Mouse (Mus musculus): ENCODE data around the gene Avil. TPM values are rescaled to one million over a fixed set of nuclear protein-coding genes. Genes with fewer than 3 reads are reported as not detected.
"Not testable (repeated sequence)": the region's sequence is repeated elsewhere in the genome, so short reads cannot be mapped to it uniquely, and the experiment has no call there.

Gene Avil
- polyA plus RNA-seq, 1 experiment from 2014 or later = 0.60 TPM

GRCm38 (mm10) chr10:127055406-127055805 lies 54.9 kb downstream of the Avil start:
- WGBS = 83% methylated on average over 8 of the region's 8 CpGs

GRCm38 (mm10) chr10:127056490-127056889 lies 56.0 kb downstream of the Avil start:
- H3K4me3 ChIP-seq (replicated peaks) = no peak overlapping the region
- peaks cover 14% of the 10 kb centered on the region; the same call in 1 of the 2 replicates for H3K4me1 ChIP-seq
- H3K4me2 ChIP-seq = no peak overlapping the region
- H3K27me3 ChIP-seq (replicated peaks) = peaks cover 12% of the 10 kb centered on the region; the same call in 1 of the 2 replicates
- peaks cover 19% of the 10 kb centered on the region for H3K36me3 ChIP-seq
- H3K9me3 ChIP-seq = no peaks in the 10 kb centered on the region
- no peak overlapping the region for H3K9ac ChIP-seq
- ATAC-seq (ENCODE audit: insufficient read depth, low FRiP score, low read depth) = no peak
- no peak overlapping the region for H3K27ac ChIP-seq
- 83% methylated on average over 20 of the region's 20 CpGs for WGBS

More at GRCm38 (mm10) chr10:127055406-127055805, 54.9 kb downstream of the Avil start:
- H3K9ac ChIP-seq = no peak overlapping the region
- H3K9me3 ChIP-seq = no peaks in the 10 kb centered on the region
- peaks cover 19% of the 10 kb centered on the region for H3K36me3 ChIP-seq
- H3K27ac ChIP-seq = no peak overlapping the region
- no peak for ATAC-seq (ENCODE audit: insufficient read depth, low FRiP score, low read depth)
- peaks cover 14% of the 10 kb centered on the region; the same call in 1 of the 2 replicates for H3K4me1 ChIP-seq
- no peak overlapping the region for H3K4me2 ChIP-seq
- peaks cover 18% of the 10 kb centered on the region for H3K27me3 ChIP-seq (replicated peaks)
- H3K4me3 ChIP-seq (replicated peaks) = no peak overlapping the region

DNA sequence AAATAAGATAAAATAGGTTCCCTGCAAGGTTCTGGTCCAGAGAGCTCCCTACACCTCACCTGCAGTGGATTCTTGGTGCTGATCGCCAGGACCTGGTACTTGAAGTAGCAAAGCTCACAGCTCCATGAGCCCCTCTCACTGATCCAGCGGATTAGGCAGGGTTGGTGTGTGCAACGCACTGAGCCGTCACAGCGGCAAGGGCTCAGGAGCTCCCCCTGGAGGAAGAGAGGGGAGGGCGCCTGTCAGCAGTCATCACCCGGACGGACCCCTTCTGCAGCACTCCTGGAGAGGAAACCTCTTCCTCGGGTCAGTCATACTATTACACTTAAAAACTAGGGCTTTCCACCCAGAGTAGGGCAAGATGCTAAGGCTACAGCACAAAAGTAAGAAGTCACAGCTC lies 57.7 kb downstream of the Avil start:
- no peak for ATAC-seq (ENCODE audit: insufficient read depth, low FRiP score, low read depth)
- H3K4me3 ChIP-seq (replicated peaks) = peak overlapping the region; percentile 75
- peak overlapping the region; percentile 96 for H3K4me2 ChIP-seq
- WGBS = 1% methylated on average over 9 of the region's 9 CpGs
- no peaks in the 10 kb centered on the region for H3K9me3 ChIP-seq
- H3K36me3 ChIP-seq = peaks cover 19% of the 10 kb centered on the region
- H3K9ac ChIP-seq = no peak overlapping the region
- peaks cover 14% of the 10 kb centered on the region; the same call in 1 of the 2 replicates for H3K4me1 ChIP-seq
- 0 out of 2 replicates have a peak, but pooled peaks cover 6% of the 10 kb centered on the region for H3K27me3 ChIP-seq (replicated peaks)
- H3K27ac ChIP-seq = no peak overlapping the region

DNA sequence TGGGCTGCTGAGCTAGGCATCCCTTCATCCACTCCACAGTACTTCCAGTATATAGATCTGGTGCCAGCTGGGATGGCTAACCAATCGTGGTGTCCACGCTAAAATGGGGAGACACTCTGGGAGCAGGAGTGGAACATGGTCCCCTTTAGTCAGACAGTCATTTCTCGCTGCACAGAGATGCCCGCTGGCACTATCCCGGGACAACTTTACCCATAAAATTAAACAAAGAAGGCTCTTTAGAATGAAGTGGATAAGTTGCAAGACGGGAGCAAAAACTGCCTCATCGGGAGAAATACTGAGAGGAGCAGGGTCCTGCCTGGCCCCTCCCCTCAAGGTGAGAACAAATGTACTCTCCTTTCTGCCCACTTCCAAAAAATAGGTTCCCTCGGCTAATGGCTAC lies 58.2 kb downstream of the Avil start:
- no peak overlapping the region for H3K9ac ChIP-seq
- peaks cover 19% of the 10 kb centered on the region for H3K36me3 ChIP-seq
- peak overlapping the region; percentile 96 for H3K4me2 ChIP-seq
- ATAC-seq (ENCODE audit: insufficient read depth, low FRiP score, low read depth) = no peak
- peaks cover 14% of the 10 kb centered on the region; the same call in 1 of the 2 replicates for H3K4me1 ChIP-seq
- peak overlapping the region; percentile 75 for H3K4me3 ChIP-seq (replicated peaks)
- WGBS = 8% methylated on average over 8 of the region's 8 CpGs
- H3K27me3 ChIP-seq (replicated peaks) = 0 out of 2 replicates have a peak, but pooled peaks cover 6% of the 10 kb centered on the region
- no peak overlapping the region for H3K27ac ChIP-seq
- H3K9me3 ChIP-seq = no peaks in the 10 kb centered on the region

- H3K27me3 ChIP-seq (replicated peaks) = 0 out of 2 replicates have a peak, but pooled peaks cover 6% of the 10 kb centered on the region
- peaks cover 14% of the 10 kb centered on the region; the same call in 1 of the 2 replicates for H3K4me1 ChIP-seq
- H3K36me3 ChIP-seq = peaks cover 19% of the 10 kb centered on the region
- H3K9ac ChIP-seq = peak overlapping the region; percentile 53
- H3K4me3 ChIP-seq (replicated peaks) = peak overlapping the region; percentile 75
- ATAC-seq (ENCODE audit: insufficient read depth, low FRiP score, low read depth) = no peak
- peak overlapping the region; percentile 59; the same call in 1 of the 2 replicates for H3K27ac ChIP-seq
- 1% methylated on average over 49 of the region's 92 CpGs for WGBS
- peak overlapping the region; percentile 96 for H3K4me2 ChIP-seq
- H3K9me3 ChIP-seq = no peaks in the 10 kb centered on the region
These were observed 58.9 kb downstream of the Avil start for GRCm38 (mm10) chr10:127059174-127059967.

- Histone ChIP-seq H3K36me3 (peaks cover 24% of the 10 kb centered on the region), H3K9ac (peak within 1 kb of the TSS; percentile 53), H3K4me1 (peaks cover 22% of the 10 kb centered on the region; the same call in 1 of the 2 replicates), H3K4me3 (replicated peaks) (peak within 1 kb of the TSS; percentile 75), H3K27ac (peak within 1 kb of the TSS; percentile 59), H3K4me2 (peak within 1 kb of the TSS; percentile 96), H3K9me3 (no peaks in the 10 kb centered on the region), H3K27me3 (replicated peaks) (0 out of 2 replicates have a peak, but pooled peaks cover 6% of the 10 kb centered on the region)
- WGBS = under 1% methylated on average over 63 of the region's 72 CpGs
- ATAC-seq (ENCODE audit: insufficient read depth, low FRiP score, low read depth) = peak; percentile 40
These were observed 59.7 kb downstream of the Avil start, which contains the start of gene March9 for GRCm38 (mm10) chr10:127059968-127060916. March9 (minus strand) TSS chr10:127060184.

DNA sequence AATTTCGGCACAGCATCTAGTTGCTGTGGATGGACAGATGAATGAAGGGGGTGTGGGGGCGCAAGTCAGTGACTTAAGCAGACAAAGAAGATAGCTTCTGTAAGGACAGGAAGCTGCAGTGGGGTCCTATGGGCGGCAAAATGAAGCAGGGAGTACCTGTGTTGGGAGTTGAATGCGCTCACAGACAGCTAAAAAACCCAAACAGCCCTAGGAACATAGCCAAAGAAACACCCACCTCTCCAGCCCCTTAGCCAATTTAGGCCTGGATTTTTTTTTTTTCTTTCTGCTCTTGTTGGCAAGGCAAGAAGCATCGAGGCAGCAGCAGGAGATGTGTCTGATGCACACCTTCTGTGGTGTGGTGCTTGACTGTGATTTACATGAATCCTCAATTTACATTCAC lies 60.6 kb downstream of the Avil start:
- no peak overlapping the region for H3K9ac ChIP-seq
- H3K27me3 ChIP-seq (replicated peaks) = 0 out of 2 replicates have a peak, but pooled peaks cover 6% of the 10 kb centered on the region
- H3K4me2 ChIP-seq = no peak overlapping the region
- H3K4me3 ChIP-seq (replicated peaks) = no peak overlapping the region
- peaks cover 25% of the 10 kb centered on the region; the same call in 1 of the 2 replicates for H3K4me1 ChIP-seq
- H3K9me3 ChIP-seq = no peaks in the 10 kb centered on the region
- WGBS = 52% methylated on average over 5 of the region's 5 CpGs
- peaks cover 27% of the 10 kb centered on the region for H3K36me3 ChIP-seq
- H3K27ac ChIP-seq = no peak overlapping the region
- ATAC-seq (ENCODE audit: insufficient read depth, low FRiP score, low read depth) = no peak

DNA sequence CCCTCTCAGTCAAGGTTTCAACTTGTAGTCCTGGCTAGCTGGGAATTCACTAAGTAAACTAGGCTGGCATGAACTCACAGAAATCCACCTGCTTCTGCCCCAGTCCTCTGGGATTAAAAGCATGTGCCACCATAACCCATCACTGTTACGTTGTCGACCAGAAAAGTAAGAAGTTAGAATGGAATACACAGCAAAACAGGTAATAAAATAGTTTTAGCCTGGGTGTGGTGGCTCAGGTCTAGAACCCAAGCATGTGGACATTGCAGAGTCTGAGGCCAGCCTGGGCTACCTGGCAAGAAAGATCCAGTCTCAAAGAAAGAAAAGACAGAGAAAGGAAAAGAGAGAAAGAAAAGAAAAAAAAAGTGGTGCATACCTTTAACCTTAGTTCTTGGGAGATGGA lies 61.0 kb downstream of the Avil start:
- H3K4me2 ChIP-seq = no peak overlapping the region
- 0 out of 2 replicates have a peak, but pooled peaks cover 6% of the 10 kb centered on the region for H3K27me3 ChIP-seq (replicated peaks)
- ATAC-seq (ENCODE audit: insufficient read depth, low FRiP score, low read depth) = no peak
- no peaks in the 10 kb centered on the region for H3K9me3 ChIP-seq
- 70% methylated on average over 2 of the region's 2 CpGs for WGBS
- no peak overlapping the region for H3K9ac ChIP-seq
- H3K27ac ChIP-seq = no peak overlapping the region
- peaks cover 27% of the 10 kb centered on the region for H3K36me3 ChIP-seq
- no peak overlapping the region for H3K4me3 ChIP-seq (replicated peaks)
- H3K4me1 ChIP-seq = peaks cover 25% of the 10 kb centered on the region; the same call in 1 of the 2 replicates

GRCm38 (mm10) chr10:127062101-127062500 lies 61.6 kb downstream of the Avil start:
- not testable (repeated sequence) for ATAC-seq (ENCODE audit: insufficient read depth, low FRiP score, low read depth); H3K27ac ChIP-seq; H3K27me3 ChIP-seq (replicated peaks); H3K9ac ChIP-seq; H3K4me3 ChIP-seq (replicated peaks); H3K4me2 ChIP-seq; H3K9me3 ChIP-seq
- Histone ChIP-seq H3K4me1 (peaks cover 25% of the 10 kb centered on the region; the same call in 1 of the 2 replicates), H3K36me3 (peaks cover 29% of the 10 kb centered on the region)
- WGBS = 86% methylated on average over 4 of the region's 4 CpGs

DNA sequence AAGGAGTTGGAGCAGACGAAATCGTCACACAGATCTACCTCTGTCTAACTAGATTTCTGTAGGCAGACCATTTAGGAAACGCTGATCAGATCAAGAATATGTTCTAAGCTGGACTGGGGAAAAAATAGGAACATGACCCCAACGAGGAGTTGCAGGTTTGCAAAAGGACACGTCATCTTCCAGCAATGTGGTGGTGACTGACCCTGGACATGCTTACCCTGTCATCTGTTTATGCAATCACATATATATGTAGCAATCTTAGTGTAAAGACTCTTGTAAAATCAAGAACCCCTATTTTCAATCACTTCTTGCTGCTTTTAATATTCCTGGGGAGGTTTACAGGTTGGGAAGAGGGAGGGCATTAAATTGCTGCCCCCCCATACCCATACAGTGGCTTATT lies 62.0 kb downstream of the Avil start:
- no peak overlapping the region for H3K27ac ChIP-seq
- peaks cover 29% of the 10 kb centered on the region for H3K36me3 ChIP-seq
- no peak overlapping the region for H3K4me3 ChIP-seq (replicated peaks)
- 64% methylated on average over 5 of the region's 5 CpGs for WGBS
- H3K9me3 ChIP-seq = no peaks in the 10 kb centered on the region
- no peak overlapping the region for H3K4me2 ChIP-seq
- no peak for ATAC-seq (ENCODE audit: insufficient read depth, low FRiP score, low read depth)
- peaks cover 25% of the 10 kb centered on the region; the same call in 1 of the 2 replicates for H3K4me1 ChIP-seq
- 0 out of 2 replicates have a peak, but pooled peaks cover 6% of the 10 kb centered on the region for H3K27me3 ChIP-seq (replicated peaks)
- H3K9ac ChIP-seq = no peak overlapping the region

- peaks cover 21% of the 10 kb centered on the region; the same call in 1 of the 2 replicates for H3K4me1 ChIP-seq
- 0% methylated on average over 46 of the region's 46 CpGs for WGBS
- peak within 1 kb of the TSS; percentile 83 for H3K27ac ChIP-seq
- 0 out of 2 replicates have a peak, but pooled peaks cover 6% of the 10 kb centered on the region for H3K27me3 ChIP-seq (replicated peaks)
- peak; percentile 87 for ATAC-seq (ENCODE audit: insufficient read depth, low FRiP score, low read depth)
- H3K4me3 ChIP-seq (replicated peaks) = peak within 1 kb of the TSS; percentile 70
- H3K4me2 ChIP-seq = peak within 1 kb of the TSS; percentile 79
- no peaks in the 10 kb centered on the region for H3K9me3 ChIP-seq
- peaks cover 34% of the 10 kb centered on the region for H3K36me3 ChIP-seq
- peak within 1 kb of the TSS; percentile 77 for H3K9ac ChIP-seq
These were observed 62.8 kb downstream of the Avil start, which contains the start of gene Cdk4 for GRCm38 (mm10) chr10:127063239-127063872. Cdk4 (plus strand) TSS chr10:127063534.

All from stomach, embryonic 15.5 days (tissue).